Mouse (Mus musculus) CH12.LX (cell line): ENCODE data around the gene Slc6a9.

Source experiments
- JUN ChIP-seq: IDR thresholded peaks from 2 replicates; pipeline ENCODE4 v1.6.1; 2011; ENCODE audit warnings: low read depth, mild to moderate bottlenecking, low read length, improper control_type of control experiment, moderate library complexity; ENCODE audit not compliant: insufficient read depth
- POLR2A ChIP-seq: IDR thresholded peaks from 2 replicates; pipeline ENCODE4 v1.6.1; 2011; ENCODE audit warnings: low read depth, mild to moderate bottlenecking, improper control_type of control experiment, low read length
- ZKSCAN1 ChIP-seq: IDR thresholded peaks from 2 replicates; pipeline ENCODE4 v1.6.1; 2012; ENCODE audit warnings: low read depth, inconsistent platforms, low read length, improper control_type of control experiment, borderline replicate concordance

GRCm38 (mm10) chr4:117885093-117885492 lies 50.8 kb downstream of the Slc6a9 start:
- TF ChIP-seq POLR2A (no peak), JUN (no peak), ZKSCAN1 (no peak)
